Mouse (Mus musculus) hindbrain, embryonic 10.5 days (tissue): ENCODE data around the gene Sprtn. TPM values are rescaled to one million over a fixed set of nuclear protein-coding genes. Genes with fewer than 3 reads are reported as not detected.
A peak's percentile ranks its signal among the peaks of the same experiment; 100 is the strongest.

Experiments used
- DNase-seq: peaks from one replicate; pipeline ENCODE4 v3.0.0-alpha.2; 2017; ENCODE audit warnings: low spot score
- H3K27ac ChIP-seq: fragments of 300-500 bp; sonication (generic); 2 replicates; pipeline ENCODE4 v1.5.1; 2016; ENCODE audit warnings: mild to moderate bottlenecking, moderate library complexity
- H3K27me3 ChIP-seq: fragments of 300-500 bp; sonication (generic); 2 replicates; pipeline ENCODE4 v1.6.1; 2016; ENCODE audit warnings: mild to moderate bottlenecking; ENCODE audit not compliant: poor library complexity, insufficient read depth, severe bottlenecking
- H3K36me3 ChIP-seq: fragments of 300-500 bp; sonication (generic); 2 replicates; pipeline ENCODE4 v1.6.1; 2016; ENCODE audit warnings: mild to moderate bottlenecking, moderate library complexity
- H3K4me1 ChIP-seq: fragments of 300-500 bp; sonication (generic); replicated peaks from 2 replicates; pipeline ENCODE4 v1.6.1; 2016; ENCODE audit warnings: mild to moderate bottlenecking
- H3K4me3 ChIP-seq: fragments of 300-500 bp; sonication (generic); 2 replicates; pipeline ENCODE4 v1.5.1; 2016; ENCODE audit warnings: mild to moderate bottlenecking, moderate library complexity
- H3K9me3 ChIP-seq: fragments of 300-500 bp; sonication (generic); 2 replicates; pipeline ENCODE4 v1.6.1; 2016; ENCODE audit warnings: mild to moderate bottlenecking, moderate library complexity
- WGBS: fragments of 180-500 bp; shearing (Covaris S2); methylation state at CpG from one replicate; pipeline ENCODE4 v1.1.7; 2016; 5-methylcytosine and 5-hydroxymethylcytosine counted together
- polyA plus RNA-seq: library from polyadenylated mRNA; unstranded; fragments of >200 nt; fragmentation: Nextera tagmentation; extraction: Ambion mirVana; gene quantifications from 2 replicates; pipeline ENCODE4 v1.2.1, GENCODE M21; 2016

The Sprtn gene
- polyA plus RNA-seq, 1 experiment from 2014 or later = 11.0 TPM

DNA sequence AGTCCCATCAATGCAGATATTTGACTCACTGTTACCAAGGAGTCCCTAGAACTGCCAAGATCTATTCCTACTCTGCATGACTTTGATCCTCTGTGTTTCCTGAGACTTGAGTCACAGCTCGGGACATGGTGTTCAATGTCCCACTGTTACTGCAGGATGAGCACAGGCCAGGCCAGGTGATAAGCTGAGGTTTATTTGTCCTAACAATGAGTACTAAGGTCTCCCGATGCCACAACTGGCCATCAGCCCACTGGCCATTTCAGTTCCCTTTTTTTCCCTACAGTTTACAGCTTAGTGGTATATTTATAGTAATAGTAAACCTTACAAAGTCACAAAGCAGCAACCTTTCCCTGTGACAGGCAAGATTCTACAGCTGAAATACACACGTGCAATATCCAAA, 34.7 kb downstream of the Sprtn start:
- H3K27me3 ChIP-seq = no peaks in the 10 kb centered on the region
- WGBS = 94% methylated on average over 3 of the region's 3 CpGs
- H3K4me1 ChIP-seq = no peaks in the 10 kb centered on the region
- H3K36me3 ChIP-seq = peaks cover 41% of the 10 kb centered on the region
- H3K4me3 ChIP-seq = no peak overlapping the region
- no peaks in the 10 kb centered on the region for H3K9me3 ChIP-seq
- no peak for DNase-seq
- H3K27ac ChIP-seq = no peak overlapping the region

- no peaks in the 10 kb centered on the region for H3K4me1 ChIP-seq
- H3K9me3 ChIP-seq = no peaks in the 10 kb centered on the region
- WGBS = 88% methylated on average over 5 of the region's 5 CpGs
- no peaks in the 10 kb centered on the region for H3K27me3 ChIP-seq
- no peak overlapping the region for H3K4me3 ChIP-seq
- no peak for DNase-seq
- H3K27ac ChIP-seq = no peak overlapping the region
- H3K36me3 ChIP-seq = peaks cover 56% of the 10 kb centered on the region
These were observed 37.4 kb downstream of the Sprtn start for GRCm38 (mm10) chr8:124935116-124935515.

DNA sequence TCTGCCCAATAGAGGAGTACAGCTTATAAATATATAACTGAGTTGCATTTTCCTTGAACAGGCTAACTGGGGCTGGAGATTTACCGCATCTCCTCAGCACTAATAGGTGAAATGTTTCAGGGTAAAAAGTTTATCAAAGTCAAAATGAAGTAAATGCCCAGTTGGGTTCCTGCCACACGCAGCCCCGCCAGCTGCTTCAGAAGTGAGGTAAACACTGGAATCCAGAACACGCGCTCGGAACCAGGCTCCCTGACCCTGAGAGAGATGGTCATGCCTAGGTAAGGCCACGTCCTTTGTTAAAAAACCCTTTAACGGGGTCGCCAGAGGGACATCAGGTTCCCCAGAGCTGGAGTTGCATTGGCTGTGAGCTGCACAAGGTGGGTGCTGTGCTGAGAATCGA, 39.0 kb downstream of the Sprtn start:
- peaks cover 61% of the 10 kb centered on the region for H3K36me3 ChIP-seq
- H3K4me1 ChIP-seq = no peaks in the 10 kb centered on the region
- no peaks in the 10 kb centered on the region for H3K27me3 ChIP-seq
- WGBS = 95% methylated on average over 10 of the region's 10 CpGs
- no peak overlapping the region for H3K27ac ChIP-seq
- no peak for DNase-seq
- H3K4me3 ChIP-seq = no peak overlapping the region
- H3K9me3 ChIP-seq = no peaks in the 10 kb centered on the region

DNA sequence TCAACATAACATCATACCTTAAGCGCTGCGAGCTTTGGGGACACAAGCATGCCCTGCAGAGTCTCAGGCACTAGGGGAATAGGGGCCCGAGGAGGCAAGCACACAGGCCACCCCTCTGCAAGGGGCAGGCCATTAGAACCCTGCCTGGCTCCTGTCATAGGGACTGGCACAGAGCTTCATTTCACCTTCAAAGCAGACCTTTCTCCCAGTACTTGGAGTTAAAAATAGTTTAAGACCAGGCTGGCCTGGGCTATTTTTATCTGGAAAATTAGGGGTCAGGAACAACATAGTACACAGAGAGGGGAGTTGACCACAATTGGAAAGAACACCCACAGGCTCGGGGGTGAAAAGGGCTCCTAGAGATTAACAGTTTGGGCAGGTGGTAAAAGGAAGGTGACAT, 39.6 kb downstream of the Sprtn start:
- H3K4me1 ChIP-seq = no peaks in the 10 kb centered on the region
- 87% methylated on average over 4 of the region's 4 CpGs for WGBS
- peaks cover 67% of the 10 kb centered on the region for H3K36me3 ChIP-seq
- no peak overlapping the region for H3K27ac ChIP-seq
- H3K27me3 ChIP-seq = no peaks in the 10 kb centered on the region
- DNase-seq = no peak
- H3K4me3 ChIP-seq = no peak overlapping the region
- H3K9me3 ChIP-seq = no peaks in the 10 kb centered on the region

DNA sequence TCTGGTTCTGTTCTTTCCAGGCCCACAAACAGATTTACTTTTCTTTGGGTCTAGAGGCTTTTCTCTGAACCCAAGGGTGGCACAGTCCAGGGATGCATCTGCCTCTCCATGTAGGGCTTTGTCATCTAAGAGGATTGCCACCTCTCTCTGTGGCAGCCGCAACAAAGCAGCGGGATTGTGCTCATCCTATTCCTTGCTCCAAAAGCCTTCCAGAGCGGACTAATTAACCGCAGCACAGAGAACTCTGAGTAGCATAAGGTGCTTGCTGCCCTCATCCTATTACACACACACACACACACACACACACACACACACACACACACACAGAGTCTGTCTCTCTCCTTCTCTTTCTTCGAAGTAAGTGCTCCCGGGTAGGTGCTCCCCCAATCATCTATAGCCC, 46.1 kb downstream of the Sprtn start:
- H3K27ac ChIP-seq = no peak overlapping the region
- WGBS = 91% methylated on average over 6 of the region's 6 CpGs
- peaks cover 43% of the 10 kb centered on the region for H3K36me3 ChIP-seq
- no peak overlapping the region for H3K4me3 ChIP-seq
- H3K27me3 ChIP-seq = no peaks in the 10 kb centered on the region
- H3K9me3 ChIP-seq = no peaks in the 10 kb centered on the region
- peaks cover 45% of the 10 kb centered on the region for H3K4me1 ChIP-seq
- DNase-seq = no peak

DNA sequence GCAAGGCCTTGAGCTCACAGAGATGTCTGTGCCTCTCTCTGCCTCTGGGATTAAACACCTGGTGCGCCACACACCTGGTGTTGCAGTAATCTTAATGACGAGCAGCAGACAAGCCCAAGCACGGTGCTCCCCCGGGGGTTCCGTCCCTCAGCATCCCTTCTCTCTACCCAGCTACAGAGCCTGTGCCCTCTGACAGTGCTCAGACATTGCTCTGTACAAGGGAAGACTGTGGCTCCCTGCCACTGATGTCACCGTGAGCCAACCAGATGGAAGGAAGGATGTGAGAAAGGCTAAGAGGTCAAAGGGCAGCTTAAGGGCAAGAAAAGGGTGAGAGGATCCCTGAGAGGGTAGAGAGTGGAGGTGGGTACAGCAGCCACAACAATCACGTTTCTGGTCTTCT, 46.7 kb downstream of the Sprtn start:
- H3K4me3 ChIP-seq = peak overlapping the region; percentile 20
- H3K4me1 ChIP-seq = peaks cover 45% of the 10 kb centered on the region
- H3K27ac ChIP-seq = no peak overlapping the region
- DNase-seq = peak; percentile 11
- no peaks in the 10 kb centered on the region for H3K9me3 ChIP-seq
- peaks cover 37% of the 10 kb centered on the region for H3K36me3 ChIP-seq
- H3K27me3 ChIP-seq = no peaks in the 10 kb centered on the region
- 50% methylated on average over 7 of the region's 7 CpGs for WGBS

GRCm38 (mm10) chr8:124947865-124948732, 50.4 kb downstream of the Sprtn start:
- Histone ChIP-seq H3K27me3 (no peaks in the 10 kb centered on the region), H3K9me3 (no peaks in the 10 kb centered on the region), H3K36me3 (peaks cover 6% of the 10 kb centered on the region), H3K4me3 (peak overlapping the region; percentile 94), H3K4me1 (peaks cover 56% of the 10 kb centered on the region), H3K27ac (peak overlapping the region; percentile 99)
- WGBS = under 1% methylated on average over 67 of the region's 67 CpGs
- peak; percentile 74 for DNase-seq

- H3K9me3 ChIP-seq = no peaks in the 10 kb centered on the region
- peak overlapping the region; percentile 99 for H3K27ac ChIP-seq
- peak overlapping the region; percentile 94 for H3K4me3 ChIP-seq
- peak; percentile 49 for DNase-seq
- H3K27me3 ChIP-seq = no peaks in the 10 kb centered on the region
- peaks cover 6% of the 10 kb centered on the region for H3K36me3 ChIP-seq
- H3K4me1 ChIP-seq = peaks cover 50% of the 10 kb centered on the region
- 5% methylated on average over 62 of the region's 62 CpGs for WGBS
These were observed 51.0 kb downstream of the Sprtn start for GRCm38 (mm10) chr8:124948733-124949111.

DNA sequence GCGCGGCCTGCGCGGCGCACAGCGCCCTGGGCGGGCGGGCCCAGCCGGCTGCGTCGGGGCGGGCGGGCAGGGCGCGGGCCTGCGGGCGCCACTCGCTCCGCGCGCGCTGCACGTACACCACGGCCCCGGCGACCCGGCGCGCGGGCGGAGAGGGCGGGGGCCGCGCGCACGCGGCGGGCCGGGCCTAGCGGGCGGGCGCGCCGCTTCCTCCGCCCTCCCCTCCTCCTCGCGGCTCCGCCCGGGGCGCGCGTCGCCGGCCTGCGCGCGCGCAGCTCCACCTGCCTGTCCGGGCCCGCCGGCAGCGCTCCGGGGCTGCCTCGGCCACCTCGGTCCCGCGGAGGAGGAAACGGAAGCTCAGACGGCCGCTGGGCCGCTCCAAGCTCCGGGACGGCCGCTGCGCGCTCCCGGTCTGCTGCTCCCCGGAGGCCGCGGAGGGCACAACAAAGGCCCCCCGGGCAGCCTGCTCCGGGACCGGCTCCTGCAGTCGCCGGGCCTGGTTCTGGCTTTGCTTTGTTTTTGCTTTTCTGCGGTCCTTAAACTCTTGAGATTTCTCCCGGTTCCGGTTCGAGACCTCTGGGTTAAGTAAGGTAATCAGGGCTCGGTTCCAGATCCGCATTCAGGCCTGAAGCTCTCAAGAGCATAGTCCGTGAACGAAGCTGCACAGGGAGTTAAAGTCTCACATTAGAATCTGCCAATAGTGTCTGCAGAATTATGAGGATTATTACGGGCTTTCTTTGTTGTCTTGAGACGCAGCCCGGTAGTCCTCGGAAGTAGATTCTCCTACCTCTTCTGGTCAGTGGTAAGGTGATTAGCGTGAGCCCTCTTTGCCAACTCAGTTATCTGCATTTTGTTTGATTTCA, 51.8 kb downstream of the Sprtn start, which contains the start of gene Egln1:
TSS of gene Egln1 (minus strand) at position 116 of the 860 bp plus-strand sequence.
- peaks cover 43% of the 10 kb centered on the region for H3K4me1 ChIP-seq
- no peaks in the 10 kb centered on the region for H3K9me3 ChIP-seq
- WGBS = 3% methylated on average over 92 of the region's 98 CpGs
- peak; percentile 80 for DNase-seq
- peak within 1 kb of the TSS; percentile 94 for H3K4me3 ChIP-seq
- peak within 1 kb of the TSS; percentile 99 for H3K27ac ChIP-seq
- peaks cover 3% of the 10 kb centered on the region for H3K36me3 ChIP-seq
- no peaks in the 10 kb centered on the region for H3K27me3 ChIP-seq

DNA sequence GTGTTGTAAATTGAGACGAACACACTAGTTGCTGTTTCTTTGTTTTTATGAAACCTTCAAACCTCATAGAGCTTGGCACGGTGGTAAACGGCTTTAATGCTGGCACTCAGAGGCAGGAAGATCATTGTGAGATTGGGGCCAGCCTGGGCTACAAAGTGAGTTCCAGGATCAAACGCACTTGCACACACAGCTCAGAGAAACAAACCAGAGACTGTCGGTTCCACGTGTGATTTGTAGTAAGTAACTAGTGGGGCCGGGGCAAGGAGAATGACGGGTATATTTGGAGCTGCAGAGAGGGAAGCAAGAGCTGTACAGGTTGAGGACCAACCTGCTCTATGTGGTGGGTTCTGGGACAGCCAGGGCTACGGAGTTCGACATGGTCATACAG, 52.4 kb downstream of the Sprtn start:
- peak; percentile 22 for DNase-seq
- H3K4me3 ChIP-seq = peak overlapping the region; percentile 94
- no peaks in the 10 kb centered on the region for H3K27me3 ChIP-seq
- no peaks in the 10 kb centered on the region for H3K9me3 ChIP-seq
- H3K27ac ChIP-seq = peak overlapping the region; percentile 99
- H3K4me1 ChIP-seq = peaks cover 36% of the 10 kb centered on the region
- 47% methylated on average over 10 of the region's 10 CpGs for WGBS
- no peaks in the 10 kb centered on the region for H3K36me3 ChIP-seq

DNA sequence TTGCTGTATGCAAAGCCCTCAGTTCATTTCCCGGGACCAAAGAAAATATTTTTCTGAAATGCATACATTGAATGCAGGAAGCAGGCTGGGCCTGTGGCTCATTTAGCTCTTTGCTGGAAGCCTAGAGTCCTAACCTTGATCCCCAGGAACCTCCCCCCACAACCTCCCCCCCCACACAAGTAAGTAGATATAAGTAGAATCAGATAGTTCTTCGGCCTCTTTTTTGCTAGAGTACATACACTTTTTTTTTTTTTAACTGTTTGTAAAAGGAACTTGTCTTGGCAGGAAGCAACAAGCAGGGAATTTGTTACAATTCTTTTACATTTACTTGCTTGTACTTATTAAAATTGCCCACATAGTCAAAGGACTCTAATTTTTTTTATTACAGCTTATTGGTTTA, 53.2 kb downstream of the Sprtn start:
- DNase-seq = no peak
- H3K4me1 ChIP-seq = peaks cover 28% of the 10 kb centered on the region
- no peaks in the 10 kb centered on the region for H3K27me3 ChIP-seq
- peak overlapping the region; percentile 99; the same call in 1 of the 2 replicates for H3K27ac ChIP-seq
- 0 out of 2 replicates have a peak, but pooled peaks cover 2% of the 10 kb centered on the region for H3K36me3 ChIP-seq
- peak overlapping the region; percentile 94 for H3K4me3 ChIP-seq
- no peaks in the 10 kb centered on the region for H3K9me3 ChIP-seq
- 82% methylated on average over 2 of the region's 2 CpGs for WGBS

DNA sequence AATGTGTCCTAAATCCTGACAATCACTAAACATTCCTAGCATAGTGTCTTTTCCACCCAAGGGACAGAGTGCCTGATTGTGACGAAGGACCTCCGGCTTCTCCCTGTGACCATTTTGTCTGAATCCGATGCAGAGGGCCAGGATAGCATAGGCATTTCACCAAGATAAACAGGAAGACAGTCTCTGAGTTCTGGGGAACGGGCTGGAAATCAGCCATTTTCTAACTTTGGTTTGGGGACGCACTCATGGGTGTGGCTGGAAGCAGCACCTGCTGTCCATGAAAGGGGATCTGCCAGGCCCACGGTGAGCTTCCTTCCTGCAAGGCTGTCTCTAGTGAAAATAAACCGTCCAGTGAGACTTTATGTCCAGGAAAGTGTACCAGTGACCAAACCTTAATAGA, 55.5 kb downstream of the Sprtn start:
- 90% methylated on average over 7 of the region's 7 CpGs for WGBS
- H3K9me3 ChIP-seq = no peaks in the 10 kb centered on the region
- peaks cover 14% of the 10 kb centered on the region for H3K4me1 ChIP-seq
- H3K27me3 ChIP-seq = no peaks in the 10 kb centered on the region
- DNase-seq = no peak
- H3K36me3 ChIP-seq = 0 out of 2 replicates have a peak, but pooled peaks cover 2% of the 10 kb centered on the region
- H3K4me3 ChIP-seq = no peak overlapping the region
- H3K27ac ChIP-seq = no peak overlapping the region
